Mouse (Mus musculus): ENCODE results near the gene Ruvbl1.

DNA sequence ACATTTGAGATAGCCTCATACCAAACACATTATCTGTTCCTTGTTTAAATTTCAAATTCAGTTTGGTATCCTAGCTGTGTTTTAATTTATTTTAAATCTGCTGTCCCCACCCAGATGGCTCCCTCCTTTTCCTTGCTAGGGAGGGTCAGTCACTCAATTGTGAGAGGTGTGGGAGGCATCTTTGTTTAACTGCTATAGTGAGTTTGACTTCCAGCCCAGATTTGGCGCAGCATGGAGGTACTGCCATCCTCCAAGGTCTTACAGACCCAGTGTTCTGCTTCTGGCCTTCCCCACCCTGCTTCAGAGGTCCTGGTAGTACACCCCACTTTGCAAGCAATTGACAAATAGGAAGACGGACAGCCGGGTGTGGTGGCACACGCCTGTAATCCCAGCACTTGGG is 58.8 kb downstream of the Ruvbl1 start:
- TF ChIP-seq CTCF (IDR thresholded peaks at IDR 0.05; ENCODE audit: borderline replicate concordance, insufficient read depth, low read depth, low read length) = no peak
- TF ChIP-seq POLR2A (IDR thresholded peaks at IDR 0.05; ENCODE audit: borderline replicate concordance, insufficient read depth, low read length) = no peak

Measured in cerebellum, adult 2 months (tissue).